Mouse (Mus musculus): Measurements from ENCODE around the gene Pask. TPM values are rescaled to one million over a fixed set of nuclear protein-coding genes. Genes with fewer than 3 reads are reported as not detected.

The Pask gene
- total and polyA plus RNA-seq, 3 experiments: 17.4 to 19.0 TPM; not detected in 1

DNA sequence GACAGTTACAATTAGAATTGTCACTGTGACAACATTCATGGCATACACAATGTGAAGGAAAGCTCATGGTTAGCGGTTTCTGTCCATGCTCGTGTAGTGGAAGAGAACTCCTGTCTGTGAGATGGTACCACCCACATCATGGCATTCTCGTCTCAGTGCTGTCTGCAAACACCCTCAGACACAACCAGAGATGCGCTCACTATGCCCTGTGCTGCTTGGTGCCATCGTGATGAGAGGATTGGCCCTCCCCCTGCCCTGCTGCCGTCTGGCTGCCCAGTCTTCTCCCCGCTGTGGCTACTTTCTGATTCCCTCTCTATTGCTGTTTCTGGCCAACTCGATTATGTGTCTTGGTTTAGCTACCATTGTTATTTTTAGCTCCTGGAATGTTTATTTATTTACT, 51.3 kb downstream of the Pask start:
- Histone ChIP-seq H3K79me2 (ENCODE audit: control insufficient read depth, insufficient read depth, low read length, poor library complexity) (no peaks in the 10 kb centered on the region), H3K27ac (ENCODE audit: control insufficient read depth, low read depth, low read length) (no peak overlapping the region), H3K9ac (ENCODE audit: control insufficient read depth, low read depth, low read length, poor library complexity, severe bottlenecking) (no peak overlapping the region), H3K27me3 (ENCODE audit: control insufficient read depth in 1 of 2, insufficient read depth in 2 of 2, low read length in 2 of 2) (no peaks in the 10 kb centered on the region), H3K9me3 (replicated peaks; ENCODE audit: insufficient read depth, low read length) (no peaks in the 10 kb centered on the region), H3K36me3 (ENCODE audit: control insufficient read depth in 1 of 2, insufficient read depth in 2 of 2, low read length in 2 of 2) (peaks cover 0 to 7% of the 10 kb centered on the region in 2 experiments; a peak in 2 of 4 replicates), H3K4me3 (ENCODE audit: control insufficient read depth in 1 of 2, insufficient read depth in 1 of 2, low read depth in 2 of 2, low read length in 2 of 2) (no peak overlapping the region), H3K4me1 (ENCODE audit: control insufficient read depth in 1 of 2, insufficient read depth in 2 of 2, low read length in 2 of 2) (peaks cover 0 to 18% of the 10 kb centered on the region in 2 experiments; a peak in 2 of 4 replicates)
- TF ChIP-seq ZC3H11A (IDR thresholded peaks at IDR 0.05; ENCODE audit: low read depth, low read length): no peak
- TF ChIP-seq ZMIZ1 (IDR thresholded peaks at IDR 0.05; ENCODE audit: low read depth, low read length): no peak
- no peak for TF ChIP-seq MXI1 (IDR thresholded peaks at IDR 0.05; ENCODE audit: low read depth, low read length)
- TF ChIP-seq GATA1 (IDR thresholded peaks at IDR 0.05; ENCODE audit: low read depth, low read length): no peak
- no peak for TF ChIP-seq MAZ (IDR thresholded peaks at IDR 0.05; ENCODE audit: low read depth, low read length)
- TF ChIP-seq RAD21 (IDR thresholded peaks at IDR 0.05; ENCODE audit: low read depth, low read length): no peak
- no peak for DNase-seq (ENCODE audit: low read depth, low spot score)

DNA sequence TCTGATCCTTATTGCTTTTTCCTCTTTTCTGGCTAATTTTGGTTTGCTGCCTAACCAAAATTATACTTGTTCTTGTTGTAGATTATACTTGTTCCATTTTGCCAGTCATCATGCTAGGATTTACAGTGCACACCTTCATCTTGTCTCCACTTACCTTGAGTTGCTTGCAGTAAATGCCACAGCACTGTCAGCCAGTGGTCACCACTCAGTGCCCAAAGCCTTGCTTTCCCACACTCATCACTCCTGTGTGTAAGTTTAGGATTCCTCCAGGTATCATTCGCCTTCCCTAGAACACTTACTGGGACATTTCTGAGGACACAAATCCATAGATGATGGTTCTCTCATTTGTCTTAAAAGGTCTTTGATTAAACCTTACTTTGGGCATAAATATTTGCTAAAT, 51.7 kb downstream of the Pask start:
- no peaks in the 10 kb centered on the region for H3K27me3 ChIP-seq (ENCODE audit: control insufficient read depth in 1 of 2, insufficient read depth in 2 of 2, low read length in 2 of 2)
- peaks cover 0 to 18% of the 10 kb centered on the region in 2 experiments; a peak in 2 of 4 replicates for H3K4me1 ChIP-seq (ENCODE audit: control insufficient read depth in 1 of 2, insufficient read depth in 2 of 2, low read length in 2 of 2)
- H3K9me3 ChIP-seq (replicated peaks; ENCODE audit: insufficient read depth, low read length): no peaks in the 10 kb centered on the region
- H3K79me2 ChIP-seq (ENCODE audit: control insufficient read depth, insufficient read depth, low read length, poor library complexity): no peaks in the 10 kb centered on the region
- no peak overlapping the region for H3K4me3 ChIP-seq (ENCODE audit: control insufficient read depth in 1 of 2, insufficient read depth in 1 of 2, low read depth in 2 of 2, low read length in 2 of 2)
- no peak for TF ChIP-seq ZMIZ1 (IDR thresholded peaks at IDR 0.05; ENCODE audit: low read depth, low read length)
- no peak for TF ChIP-seq ZKSCAN1 (IDR thresholded peaks at IDR 0.05; ENCODE audit: low read depth, low read length)
- TF ChIP-seq ZNF384 (IDR thresholded peaks at IDR 0.05; ENCODE audit: low read depth, low read length): no peak
- TF ChIP-seq TBP (IDR thresholded peaks at IDR 0.05; ENCODE audit: low read depth, low read length): no peak
- no peak for TF ChIP-seq USF2 (IDR thresholded peaks at IDR 0.05; ENCODE audit: borderline replicate concordance in 1 of 2, insufficient read depth in 1 of 2, low read depth in 1 of 2, low read length in 2 of 2)
- no peak for TF ChIP-seq MAX (IDR thresholded peaks at IDR 0.05; ENCODE audit: low read length)
- TF ChIP-seq MAFK (IDR thresholded peaks at IDR 0.05; ENCODE audit: borderline replicate concordance, low read depth, low read length): no peak
- TF ChIP-seq USF1 (IDR thresholded peaks at IDR 0.05; ENCODE audit: low read depth, low read length): no peak
- TF ChIP-seq MYB (IDR thresholded peaks at IDR 0.05; ENCODE audit: low read depth, low read length): no peak
- DNase-seq (ENCODE audit: low read depth, low spot score): no peak
- no peak overlapping the region for H3K27ac ChIP-seq (ENCODE audit: control insufficient read depth, low read depth, low read length)
- peaks cover 0 to 7% of the 10 kb centered on the region in 2 experiments; a peak in 2 of 4 replicates for H3K36me3 ChIP-seq (ENCODE audit: control insufficient read depth in 1 of 2, insufficient read depth in 2 of 2, low read length in 2 of 2)
- H3K9ac ChIP-seq (ENCODE audit: control insufficient read depth, low read depth, low read length, poor library complexity, severe bottlenecking): no peak overlapping the region

DNA sequence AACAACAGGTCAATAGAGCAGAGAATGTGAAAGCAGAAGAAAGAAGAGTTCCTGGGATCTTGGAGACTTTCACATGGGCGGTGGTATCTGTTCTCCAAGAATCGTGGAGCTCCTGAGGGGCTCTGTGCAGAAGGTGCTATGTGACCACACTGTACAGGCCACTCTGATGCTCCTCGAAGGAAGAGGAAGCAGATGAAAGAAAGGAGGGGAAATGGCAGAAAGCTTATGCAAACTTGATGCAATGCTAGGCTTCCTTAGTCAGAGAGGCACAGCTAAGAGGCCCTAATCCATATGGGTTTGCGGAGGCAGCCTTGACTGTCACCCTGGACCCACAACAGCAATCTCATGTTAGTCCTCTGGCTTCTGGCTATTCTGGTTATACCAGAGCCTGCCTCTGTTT, 52.3 kb downstream of the Pask start:
- peak; percentile 36 for DNase-seq (ENCODE audit: low read depth, low spot score)
- no peaks in the 10 kb centered on the region for H3K79me2 ChIP-seq (ENCODE audit: control insufficient read depth, insufficient read depth, low read length, poor library complexity)
- no peaks in the 10 kb centered on the region for H3K27me3 ChIP-seq (ENCODE audit: control insufficient read depth in 1 of 2, insufficient read depth in 2 of 2, low read length in 2 of 2)
- peaks cover 0 to 18% of the 10 kb centered on the region in 2 experiments; a peak in 2 of 4 replicates for H3K4me1 ChIP-seq (ENCODE audit: control insufficient read depth in 1 of 2, insufficient read depth in 2 of 2, low read length in 2 of 2)
- H3K36me3 ChIP-seq (ENCODE audit: control insufficient read depth in 1 of 2, insufficient read depth in 2 of 2, low read length in 2 of 2): peaks cover 0 to 7% of the 10 kb centered on the region in 2 experiments; a peak in 2 of 4 replicates
- peak overlapping the region; percentile 25; the same call in 1 of the 2 replicates for H3K27ac ChIP-seq (ENCODE audit: control insufficient read depth, low read depth, low read length)
- no peaks in the 10 kb centered on the region for H3K9me3 ChIP-seq (replicated peaks; ENCODE audit: insufficient read depth, low read length)
- H3K4me3 ChIP-seq (ENCODE audit: control insufficient read depth in 1 of 2, insufficient read depth in 1 of 2, low read depth in 2 of 2, low read length in 2 of 2): no peak overlapping the region
- H3K9ac ChIP-seq (ENCODE audit: control insufficient read depth, low read depth, low read length, poor library complexity, severe bottlenecking): no peak overlapping the region
- TF ChIP-seq BHLHE40 (IDR thresholded peaks at IDR 0.05; ENCODE audit: borderline replicate concordance, low read depth, low read length): no peak
- TF ChIP-seq TBP (IDR thresholded peaks at IDR 0.05; ENCODE audit: low read depth, low read length): no peak
- no peak for TF ChIP-seq ZC3H11A (IDR thresholded peaks at IDR 0.05; ENCODE audit: low read depth, low read length)
- no peak for TF ChIP-seq CHD2 (IDR thresholded peaks at IDR 0.05; ENCODE audit: low read length)
- no peak for TF ChIP-seq USF2 (IDR thresholded peaks at IDR 0.05; ENCODE audit: borderline replicate concordance in 1 of 2, insufficient read depth in 1 of 2, low read depth in 1 of 2, low read length in 2 of 2)
- no peak for TF ChIP-seq GATA1 (IDR thresholded peaks at IDR 0.05; ENCODE audit: low read depth, low read length)
- TF ChIP-seq MAFK (IDR thresholded peaks at IDR 0.05; ENCODE audit: borderline replicate concordance, low read depth, low read length): no peak
- no peak for TF ChIP-seq E2F4 (IDR thresholded peaks at IDR 0.05; ENCODE audit: borderline replicate concordance, low read depth, low read length)
- TF ChIP-seq ZMIZ1 (IDR thresholded peaks at IDR 0.05; ENCODE audit: low read depth, low read length): no peak
- no peak for TF ChIP-seq RAD21 (IDR thresholded peaks at IDR 0.05; ENCODE audit: low read depth, low read length)
- no peak for TF ChIP-seq HCFC1 (IDR thresholded peaks at IDR 0.05; ENCODE audit: low read depth, low read length)
- no peak for TF ChIP-seq NRF1 (IDR thresholded peaks at IDR 0.05; ENCODE audit: insufficient read depth, low read depth, low read length, poor library complexity, severe bottlenecking)
- TF ChIP-seq ETS1 (IDR thresholded peaks at IDR 0.05; ENCODE audit: low read depth, low read length): no peak
- no peak for TF ChIP-seq MYB (IDR thresholded peaks at IDR 0.05; ENCODE audit: low read depth, low read length)
- no peak for TF ChIP-seq EP300 (IDR thresholded peaks at IDR 0.05; ENCODE audit: low read depth in 1 of 2, low read length in 2 of 2)
- no peak for TF ChIP-seq UBTF (IDR thresholded peaks at IDR 0.05; ENCODE audit: borderline replicate concordance, insufficient read depth, low read depth, low read length)
- no peak for TF ChIP-seq USF1 (IDR thresholded peaks at IDR 0.05; ENCODE audit: low read depth, low read length)
- no peak for TF ChIP-seq POLR2AphosphoS5 (IDR thresholded peaks at IDR 0.05; ENCODE audit: borderline replicate concordance, low read depth, low read length)
